Mouse (Mus musculus): ENCODE measurements at regions not wholly inside any gene's neighbourhood (a gene's known extent, or its start where the extent isn't known, plus 50 kb on each side); places are given as distances from the start of the nearest gene placed in this dataset.

DNA sequence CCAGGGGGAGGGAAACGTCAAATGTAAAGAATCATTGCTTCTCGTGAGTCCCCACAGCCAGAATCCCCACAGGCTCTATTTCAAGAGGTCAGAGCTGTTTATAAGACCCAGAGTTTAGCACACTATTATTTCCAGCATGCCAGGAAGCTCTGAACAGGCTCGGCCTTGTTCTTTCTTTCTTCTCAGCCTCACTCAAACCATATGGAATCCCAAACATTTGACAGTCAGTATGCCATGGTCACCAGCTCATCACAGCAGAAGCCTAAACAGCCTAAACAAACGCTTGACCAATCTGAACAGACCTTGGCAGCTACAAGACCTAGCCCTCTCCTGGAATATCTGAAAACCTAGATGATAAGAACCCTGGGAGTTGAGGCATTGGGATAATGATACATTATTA lies 68.2 kb upstream of the Tfpi start:
- TF ChIP-seq CTCF (IDR thresholded peaks at IDR 0.05; ENCODE audit: low read depth) (no peak), EP300 (IDR thresholded peaks at IDR 0.05; ENCODE audit: low read depth) (no peak)

Data from liver, postnatal 0 days (tissue).